Mouse (Mus musculus): ENCODE measurements around the gene Gsx2. TPM values are rescaled to one million over a fixed set of nuclear protein-coding genes. Genes with fewer than 3 reads are reported as not detected.

Gsx2 gene
- polyA plus RNA-seq, 1 experiment from 2014 or later: not detected

GRCm38 (mm10) chr5:75066715-75067114 lies 8.7 kb upstream of the Gsx2 start:
- peaks cover 19% of the 10 kb centered on the region for H3K27me3 ChIP-seq
- ChIA-PET POLR2A (interaction anchor here (0.9 kb wide), 1 partner anchor 107 kb away, joined by 7 read pairs; no protein-coding TSS in a partner anchor), CTCF (interaction anchor here (1.0 to 2.3 kb wide), 4 partner anchors 9 to 52 kb away, joined by 3 to 5 read pairs (median 3); no protein-coding TSS in a partner anchor)
- DNase-seq (ENCODE audit: low read depth, low spot score): no peak
- in situ Hi-C loops (cut with MboI; ENCODE audit: low pct_unique_long_range_greater_than_20kb): no loop called here
- no peak for ATAC-seq
- no peak for TF ChIP-seq CTCF (IDR thresholded peaks at IDR 0.05)

DNA sequence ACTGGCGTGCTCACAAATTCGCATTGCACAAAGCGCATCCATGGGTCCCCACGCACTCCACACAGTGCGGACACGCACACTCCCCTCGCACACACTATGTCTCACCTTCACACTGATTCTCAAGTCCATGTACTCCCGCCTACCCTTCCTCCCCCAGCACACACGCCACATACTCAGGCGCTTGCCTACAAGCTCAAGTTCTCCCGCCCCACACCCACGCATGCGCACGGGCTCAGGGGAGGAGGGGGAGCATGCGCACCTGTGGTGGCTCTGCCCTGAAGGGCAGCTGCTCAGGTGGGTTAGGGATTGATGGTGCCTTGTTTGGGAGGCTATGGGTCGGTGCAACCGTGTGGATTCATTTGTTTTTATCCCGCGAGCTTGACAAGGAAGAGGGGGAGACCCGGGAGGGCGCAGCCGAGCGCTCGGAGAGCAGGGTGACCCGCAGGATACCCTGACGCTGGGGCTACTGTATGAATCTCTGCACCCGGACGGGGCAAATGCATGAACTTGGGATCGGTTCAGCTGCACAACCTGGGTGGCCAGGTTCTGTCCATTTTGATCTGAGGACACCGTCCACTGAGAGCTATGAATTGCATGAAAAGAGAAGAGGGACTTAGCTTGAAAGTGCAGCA lies 8.2 kb upstream of the Gsx2 start:
- ATAC-seq: no peak
- H3K27me3 ChIP-seq: peaks cover 21% of the 10 kb centered on the region
- TF ChIP-seq CTCF (IDR thresholded peaks at IDR 0.05): no peak
- DNase-seq (ENCODE audit: low read depth, low spot score): no peak
- POLR2A ChIA-PET: interaction anchor here (0.9 kb wide), 1 partner anchor 107 kb away, joined by 7 read pairs; no protein-coding TSS in a partner anchor
- in situ Hi-C loops (cut with MboI; ENCODE audit: low pct_unique_long_range_greater_than_20kb): no loop called here
- CTCF ChIA-PET: interaction anchor here (1.0 to 2.3 kb wide), 3 partner anchors 10 to 53 kb away, joined by 3 to 5 read pairs (median 3); no protein-coding TSS in a partner anchor

DNA sequence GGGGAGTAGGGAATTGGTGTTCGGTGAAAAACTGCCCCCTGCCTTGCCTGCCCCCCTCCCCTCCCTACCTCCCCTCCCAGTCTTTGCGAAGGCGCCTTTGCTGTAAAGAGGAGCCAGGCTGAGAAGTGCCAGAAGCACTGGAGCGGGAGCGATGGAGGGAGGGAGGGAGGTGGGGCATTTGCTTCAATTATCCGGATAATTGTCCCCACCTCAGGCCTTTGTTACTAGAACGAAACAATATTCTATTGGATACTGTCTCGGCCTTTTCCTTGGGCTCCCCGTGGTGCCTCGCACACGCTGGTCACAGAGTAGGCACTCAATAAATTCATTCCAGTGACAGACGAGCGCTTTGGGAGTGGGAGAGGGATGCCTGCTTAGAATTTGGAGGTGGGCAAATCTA lies 5.3 kb upstream of the Gsx2 start:
- ATAC-seq: no peak
- CTCF ChIA-PET: interaction anchor here (1.0 kb wide), 1 partner anchor 12 kb away, joined by 5 read pairs; no protein-coding TSS in a partner anchor
- H3K27me3 ChIP-seq: peaks cover 44% of the 10 kb centered on the region
- no peak for DNase-seq (ENCODE audit: low read depth, low spot score)
- in situ Hi-C loops (cut with MboI; ENCODE audit: low pct_unique_long_range_greater_than_20kb): no loop called here
- POLR2A ChIA-PET: no interaction called here
- TF ChIP-seq CTCF (IDR thresholded peaks at IDR 0.05): no peak

DNA sequence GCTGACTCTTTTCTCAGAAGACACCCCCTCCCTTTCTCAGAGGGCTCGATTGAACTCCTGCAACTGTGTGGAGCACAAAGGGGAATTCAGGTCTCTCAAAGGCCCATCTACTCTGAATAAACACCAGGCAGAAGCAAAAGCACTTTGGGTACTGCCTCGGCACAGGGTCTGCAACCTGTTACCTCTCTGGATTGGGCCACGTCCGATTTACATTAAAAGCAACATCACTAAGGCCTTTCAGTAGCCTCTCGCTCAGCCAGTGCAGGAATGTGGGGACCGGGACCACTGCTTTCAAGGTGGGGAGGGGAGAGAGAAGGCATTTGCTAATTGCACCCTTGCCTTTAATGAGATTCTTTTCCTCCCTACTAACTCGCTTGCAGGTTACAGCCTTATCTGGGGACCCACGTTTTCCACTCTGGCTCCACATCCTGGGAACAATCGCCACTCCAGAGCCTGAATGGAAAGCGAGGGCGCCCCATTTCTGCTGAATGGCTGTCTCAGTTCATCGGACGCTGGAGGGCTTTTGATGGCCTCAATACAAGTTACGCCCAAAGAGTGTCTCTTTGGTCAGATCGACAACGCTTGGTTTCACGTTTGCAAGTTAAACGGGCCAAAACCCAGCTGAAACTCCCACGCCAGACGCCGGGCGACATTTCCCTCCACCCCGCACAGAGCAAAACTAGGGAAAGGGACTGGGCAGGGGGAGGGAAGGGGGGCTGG lies 4.6 kb upstream of the Gsx2 start:
- DNase-seq (ENCODE audit: low read depth, low spot score) (no peak), ATAC-seq (no peak)
- TF ChIP-seq CTCF (IDR thresholded peaks at IDR 0.05): no peak
- H3K27me3 ChIP-seq: peaks cover 50% of the 10 kb centered on the region
- ChIA-PET POLR2A (no interaction called here), CTCF (no interaction called here)
- in situ Hi-C loops (cut with MboI; ENCODE audit: low pct_unique_long_range_greater_than_20kb): no loop called here

- ChIA-PET POLR2A (interaction anchor here (0.7 kb wide), 1 partner anchor 1262 kb away, joined by 4 read pairs; no protein-coding TSS in a partner anchor), CTCF (no interaction called here)
- no peak for TF ChIP-seq CTCF (IDR thresholded peaks at IDR 0.05)
- in situ Hi-C loops (cut with MboI; ENCODE audit: low pct_unique_long_range_greater_than_20kb): no loop called here
- peaks cover 59% of the 10 kb centered on the region for H3K27me3 ChIP-seq
- no peak for ATAC-seq
- DNase-seq (ENCODE audit: low read depth, low spot score): no peak
These were observed 3.5 kb upstream of the Gsx2 start for GRCm38 (mm10) chr5:75071951-75072350.

DNA sequence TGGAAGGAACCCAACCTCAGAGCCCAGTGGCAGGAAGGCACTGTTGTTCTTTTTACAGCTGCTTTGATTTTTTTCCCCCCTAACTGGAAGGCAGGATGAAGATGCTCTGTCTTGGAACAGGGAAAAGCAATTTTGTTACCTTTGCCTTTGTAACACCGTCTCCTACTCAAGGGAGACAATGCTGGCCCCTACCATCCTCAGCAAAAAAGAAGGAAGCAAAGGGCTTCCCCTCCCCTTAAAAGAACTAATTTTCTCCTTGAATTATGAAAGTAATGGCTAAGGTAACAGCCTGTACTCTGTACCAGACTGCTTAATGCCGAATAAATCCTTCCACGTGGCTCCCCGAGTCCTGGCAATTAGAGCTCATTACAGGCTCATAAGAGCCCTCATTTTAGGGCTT lies 2.9 kb upstream of the Gsx2 start:
- H3K27me3 ChIP-seq: peaks cover 65% of the 10 kb centered on the region
- in situ Hi-C loops (cut with MboI; ENCODE audit: low pct_unique_long_range_greater_than_20kb): no loop called here
- DNase-seq (ENCODE audit: low read depth, low spot score): no peak
- CTCF ChIA-PET: no interaction called here
- no peak for ATAC-seq
- POLR2A ChIA-PET: no interaction called here
- no peak for TF ChIP-seq CTCF (IDR thresholded peaks at IDR 0.05)

- in situ Hi-C loops (cut with MboI; ENCODE audit: low pct_unique_long_range_greater_than_20kb): no loop called here
- no peak for TF ChIP-seq CTCF (IDR thresholded peaks at IDR 0.05)
- DNase-seq (ENCODE audit: low read depth, low spot score) (no peak), ATAC-seq (no peak)
- H3K27me3 ChIP-seq: peaks cover 68% of the 10 kb centered on the region
- ChIA-PET CTCF (interaction anchor here (1.7 kb wide), 1 partner anchor 10 kb away, joined by 3 read pairs; no protein-coding TSS in a partner anchor), POLR2A (no interaction called here)
These were observed 2.2 kb upstream of the Gsx2 start for GRCm38 (mm10) chr5:75073167-75073566.

GRCm38 (mm10) chr5:75073684-75074083 lies 1.7 kb upstream of the Gsx2 start:
- H3K27me3 ChIP-seq: peaks cover 69% of the 10 kb centered on the region
- ChIA-PET POLR2A (no interaction called here), CTCF (interaction anchor here (1.2 to 1.7 kb wide), 3 partner anchors 10 to 32 kb away, joined by 3 read pairs; no protein-coding TSS in a partner anchor)
- DNase-seq (ENCODE audit: low read depth, low spot score): no peak
- no peak for TF ChIP-seq CTCF (IDR thresholded peaks at IDR 0.05)
- no peak for ATAC-seq
- in situ Hi-C loops (cut with MboI; ENCODE audit: low pct_unique_long_range_greater_than_20kb): no loop called here

DNA sequence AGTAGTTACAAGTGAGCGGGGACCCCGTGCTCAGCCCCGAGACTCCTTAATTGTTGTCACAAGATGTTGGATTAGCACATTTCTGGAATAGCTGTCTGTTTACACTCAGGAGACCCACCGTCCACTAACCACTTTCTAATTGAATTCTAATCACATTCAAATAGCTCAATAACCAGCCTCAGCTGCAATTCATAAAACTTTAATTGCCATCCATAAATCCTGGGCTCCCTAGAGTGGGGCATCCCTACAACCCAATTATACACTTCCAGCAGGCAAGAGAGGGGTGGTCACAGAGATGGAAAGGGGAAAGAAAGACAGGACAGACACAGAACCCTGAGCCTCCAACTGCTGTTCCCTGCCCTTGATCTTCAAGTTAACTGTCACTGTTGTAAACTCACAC lies 1.3 kb upstream of the Gsx2 start:
- POLR2A ChIA-PET: no interaction called here
- CTCF ChIA-PET: interaction anchor here (1.2 to 1.7 kb wide), 3 partner anchors 11 to 32 kb away, joined by 3 read pairs; no protein-coding TSS in a partner anchor
- no peak for TF ChIP-seq CTCF (IDR thresholded peaks at IDR 0.05)
- no peak for DNase-seq (ENCODE audit: low read depth, low spot score)
- no peak for ATAC-seq
- in situ Hi-C loops (cut with MboI; ENCODE audit: low pct_unique_long_range_greater_than_20kb): no loop called here
- H3K27me3 ChIP-seq: peaks cover 72% of the 10 kb centered on the region

GRCm38 (mm10) chr5:75074537-75075382 lies 641 bp upstream of the Gsx2 start:
- POLR2A ChIA-PET: no interaction called here
- CTCF ChIA-PET: interaction anchor here (0.7 to 1.7 kb wide), 5 partner anchors 8 to 31 kb away, joined by 3 read pairs; no protein-coding TSS in a partner anchor
- H3K27me3 ChIP-seq: peaks cover 78% of the 10 kb centered on the region
- DNase-seq (ENCODE audit: low read depth, low spot score) (no peak), ATAC-seq (no peak)
- no peak for TF ChIP-seq CTCF (IDR thresholded peaks at IDR 0.05)
- in situ Hi-C loops (cut with MboI; ENCODE audit: low pct_unique_long_range_greater_than_20kb): no loop called here

All from Patski (cell line).